Mouse (Mus musculus): ENCODE data around the gene P2ry13.

The P2ry13 gene

GRCm38 (mm10) chr3:59197329-59197948 is 13.2 kb downstream of the P2ry13 start:
- no peak for DNase-seq (ENCODE audit: low read depth, low spot score)

- no peak for DNase-seq (ENCODE audit: low read depth, low spot score)
Observed at GRCm38 (mm10) chr3:59194938-59195337, 15.7 kb downstream of the P2ry13 start, which contains the start of gene Gpr87. Gene Gpr87, minus strand, starts transcription at chr3:59195104.

- no peak for DNase-seq (ENCODE audit: low read depth, low spot score)
Observed at GRCm38 (mm10) chr3:59194099-59194498, 16.6 kb downstream of the P2ry13 start.

- DNase-seq (ENCODE audit: low read depth, low spot score), result no peak
Observed at GRCm38 (mm10) chr3:59191674-59192073, 19.0 kb downstream of the P2ry13 start.

- DNase-seq (ENCODE audit: low read depth, low spot score), result no peak
Observed at GRCm38 (mm10) chr3:59187336-59187735, 23.3 kb downstream of the P2ry13 start.

GRCm38 (mm10) chr3:59185662-59186061 is 25.0 kb downstream of the P2ry13 start:
- DNase-seq (ENCODE audit: low read depth, low spot score), result no peak

- DNase-seq (ENCODE audit: low read depth, low spot score), result no peak
Observed at GRCm38 (mm10) chr3:59182129-59182528, 28.6 kb downstream of the P2ry13 start.

GRCm38 (mm10) chr3:59181134-59181533 is 29.5 kb downstream of the P2ry13 start:
- peak; percentile 30 for DNase-seq (ENCODE audit: low read depth, low spot score)

GRCm38 (mm10) chr3:59176871-59177270 is 33.8 kb downstream of the P2ry13 start:
- no peak for DNase-seq (ENCODE audit: low read depth, low spot score)

- DNase-seq (ENCODE audit: low read depth, low spot score), result peak; percentile 48
Observed at GRCm38 (mm10) chr3:59175234-59175633, 35.4 kb downstream of the P2ry13 start.

- DNase-seq (ENCODE audit: low read depth, low spot score), result no peak
Observed at GRCm38 (mm10) chr3:59174426-59175154, 36.1 kb downstream of the P2ry13 start.

- DNase-seq (ENCODE audit: low read depth, low spot score), result no peak
Observed at GRCm38 (mm10) chr3:59169921-59170627, 40.6 kb downstream of the P2ry13 start.

- no peak for DNase-seq (ENCODE audit: low read depth, low spot score)
Observed at GRCm38 (mm10) chr3:59169215-59169614, 41.5 kb downstream of the P2ry13 start.

- DNase-seq (ENCODE audit: low read depth, low spot score), result no peak
Observed at GRCm38 (mm10) chr3:59168476-59168875, 42.2 kb downstream of the P2ry13 start.

- no peak for DNase-seq (ENCODE audit: low read depth, low spot score)
Observed at GRCm38 (mm10) chr3:59167417-59168054, 43.1 kb downstream of the P2ry13 start.

- no peak for DNase-seq (ENCODE audit: low read depth, low spot score)
Observed at GRCm38 (mm10) chr3:59160465-59160864, 50.2 kb downstream of the P2ry13 start.

Data from ES-CJ7 (cell line).